Mouse (Mus musculus): ENCODE measurements around the gene Smim22. TPM values are rescaled to one million over a fixed set of nuclear protein-coding genes. Genes with fewer than 3 reads are reported as not detected.
A peak's percentile ranks its signal among the peaks of the same experiment; 100 is the strongest.

Gene Smim22
- polyA plus RNA-seq (2012; rRNA removed): 156 and 232 TPM in 2 replicates

GRCm38 (mm10) chr16:5007067-5007466 is at the start of gene Smim22:
Gene Smim22 (plus strand): TSS chr16:5007288.
- peak; percentile 90 for DNase-seq
- 38% methylated on average over 5 of the region's 5 CpGs for WGBS
- no peaks in the 10 kb centered on the region for H3K27me3 ChIP-seq (replicated peaks; ENCODE audit: control insufficient read depth, insufficient read depth, low read length)
- H3K4me1 ChIP-seq (ENCODE audit: control insufficient read depth, insufficient read depth, low read length): peaks cover 8% of the 10 kb centered on the region
- TF ChIP-seq POLR2A (IDR thresholded peaks at IDR 0.05; ENCODE audit: low read depth, low read length) (no peak), CTCF (conservative IDR thresholded peaks at IDR 0.05; ENCODE audit: insufficient read depth, insufficient read length, low read depth, low read length) (no peak)
- H3K27ac ChIP-seq (ENCODE audit: insufficient read depth, low read depth, low read length): peak within 1 kb of the TSS; percentile 76
- peak within 1 kb of the TSS; percentile 48 for H3K4me3 ChIP-seq (ENCODE audit: insufficient read depth, low read depth, low read length)
- no peaks in the 10 kb centered on the region for H3K36me3 ChIP-seq (ENCODE audit: control insufficient read depth, insufficient read depth, low read length)

- no peaks in the 10 kb centered on the region; the same call in 1 of the 2 replicates for H3K4me1 ChIP-seq (ENCODE audit: control insufficient read depth, insufficient read depth, low read length)
- no peak overlapping the region for H3K4me3 ChIP-seq (ENCODE audit: insufficient read depth, low read depth, low read length)
- 79% methylated on average over 3 of the region's 3 CpGs for WGBS
- DNase-seq: no peak
- H3K27me3 ChIP-seq (replicated peaks; ENCODE audit: control insufficient read depth, insufficient read depth, low read length): no peaks in the 10 kb centered on the region
- TF ChIP-seq CTCF (conservative IDR thresholded peaks at IDR 0.05; ENCODE audit: insufficient read depth, insufficient read length, low read depth, low read length) (no peak), POLR2A (IDR thresholded peaks at IDR 0.05; ENCODE audit: low read depth, low read length) (no peak)
- H3K36me3 ChIP-seq (ENCODE audit: control insufficient read depth, insufficient read depth, low read length): 0 out of 2 replicates have a peak, but pooled peaks cover 2% of the 10 kb centered on the region
- H3K27ac ChIP-seq (ENCODE audit: insufficient read depth, low read depth, low read length): no peak overlapping the region
Observed at GRCm38 (mm10) chr16:4957446-4957845, 49.6 kb upstream of the Smim22 start.

DNA sequence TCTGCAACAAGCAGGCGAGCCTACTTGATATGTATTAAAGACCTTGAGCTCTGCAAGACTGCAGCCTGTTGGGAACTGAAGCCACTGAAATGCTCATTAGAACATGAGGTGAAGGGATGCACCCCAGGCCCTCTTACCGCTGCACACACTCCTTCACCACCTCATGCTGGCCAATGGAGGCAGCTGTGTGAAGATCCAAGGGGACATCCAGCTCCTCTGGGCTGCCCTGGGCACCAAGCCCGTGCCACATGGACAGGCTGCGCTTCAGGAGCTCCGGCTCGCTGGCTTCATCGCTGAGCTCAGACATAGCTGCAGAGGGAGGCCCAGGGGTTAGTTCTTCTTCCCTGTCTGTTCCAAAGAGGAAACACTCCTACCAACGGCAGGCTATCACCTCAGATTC is 46.8 kb upstream of the Smim22 start:
- TF ChIP-seq CTCF (conservative IDR thresholded peaks at IDR 0.05; ENCODE audit: insufficient read depth, insufficient read length, low read depth, low read length) (no peak), POLR2A (IDR thresholded peaks at IDR 0.05; ENCODE audit: low read depth, low read length) (no peak)
- peaks cover 4% of the 10 kb centered on the region; the same call in 1 of the 2 replicates for H3K4me1 ChIP-seq (ENCODE audit: control insufficient read depth, insufficient read depth, low read length)
- no peak overlapping the region for H3K4me3 ChIP-seq (ENCODE audit: insufficient read depth, low read depth, low read length)
- H3K27me3 ChIP-seq (replicated peaks; ENCODE audit: control insufficient read depth, insufficient read depth, low read length): no peaks in the 10 kb centered on the region
- no peak overlapping the region for H3K27ac ChIP-seq (ENCODE audit: insufficient read depth, low read depth, low read length)
- no peaks in the 10 kb centered on the region for H3K36me3 ChIP-seq (ENCODE audit: control insufficient read depth, insufficient read depth, low read length)
- WGBS: 62% methylated on average over 8 of the region's 8 CpGs
- no peak for DNase-seq

DNA sequence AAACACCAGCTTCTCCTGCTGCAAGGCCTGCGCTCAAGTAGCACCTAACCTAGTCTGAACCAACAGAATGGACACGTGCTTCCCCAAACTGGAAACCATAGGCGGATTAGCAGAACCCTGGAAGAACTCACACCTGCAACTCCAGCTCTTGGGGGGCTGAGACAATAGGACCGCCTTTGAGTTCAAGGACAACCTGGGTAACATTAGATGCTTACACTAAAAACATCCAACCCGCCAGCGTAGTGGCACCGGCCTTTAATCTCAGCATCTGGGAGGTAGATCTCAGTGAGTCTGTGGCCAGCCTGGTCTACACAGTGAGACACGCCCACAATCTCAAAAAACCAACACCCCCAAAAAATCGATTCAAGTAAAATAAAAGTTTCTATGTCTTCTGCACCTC is 43.7 kb upstream of the Smim22 start:
- TF ChIP-seq POLR2A (IDR thresholded peaks at IDR 0.05; ENCODE audit: low read depth, low read length) (no peak), CTCF (conservative IDR thresholded peaks at IDR 0.05; ENCODE audit: insufficient read depth, insufficient read length, low read depth, low read length) (no peak)
- DNase-seq: no peak
- Histone ChIP-seq H3K27me3 (replicated peaks; ENCODE audit: control insufficient read depth, insufficient read depth, low read length) (no peaks in the 10 kb centered on the region), H3K4me1 (ENCODE audit: control insufficient read depth, insufficient read depth, low read length) (peaks cover 4% of the 10 kb centered on the region; the same call in 1 of the 2 replicates), H3K36me3 (ENCODE audit: control insufficient read depth, insufficient read depth, low read length) (no peaks in the 10 kb centered on the region), H3K4me3 (ENCODE audit: insufficient read depth, low read depth, low read length) (peak overlapping the region; percentile 40), H3K27ac (ENCODE audit: insufficient read depth, low read depth, low read length) (no peak overlapping the region)
- 29% methylated on average over 9 of the region's 9 CpGs for WGBS

DNA sequence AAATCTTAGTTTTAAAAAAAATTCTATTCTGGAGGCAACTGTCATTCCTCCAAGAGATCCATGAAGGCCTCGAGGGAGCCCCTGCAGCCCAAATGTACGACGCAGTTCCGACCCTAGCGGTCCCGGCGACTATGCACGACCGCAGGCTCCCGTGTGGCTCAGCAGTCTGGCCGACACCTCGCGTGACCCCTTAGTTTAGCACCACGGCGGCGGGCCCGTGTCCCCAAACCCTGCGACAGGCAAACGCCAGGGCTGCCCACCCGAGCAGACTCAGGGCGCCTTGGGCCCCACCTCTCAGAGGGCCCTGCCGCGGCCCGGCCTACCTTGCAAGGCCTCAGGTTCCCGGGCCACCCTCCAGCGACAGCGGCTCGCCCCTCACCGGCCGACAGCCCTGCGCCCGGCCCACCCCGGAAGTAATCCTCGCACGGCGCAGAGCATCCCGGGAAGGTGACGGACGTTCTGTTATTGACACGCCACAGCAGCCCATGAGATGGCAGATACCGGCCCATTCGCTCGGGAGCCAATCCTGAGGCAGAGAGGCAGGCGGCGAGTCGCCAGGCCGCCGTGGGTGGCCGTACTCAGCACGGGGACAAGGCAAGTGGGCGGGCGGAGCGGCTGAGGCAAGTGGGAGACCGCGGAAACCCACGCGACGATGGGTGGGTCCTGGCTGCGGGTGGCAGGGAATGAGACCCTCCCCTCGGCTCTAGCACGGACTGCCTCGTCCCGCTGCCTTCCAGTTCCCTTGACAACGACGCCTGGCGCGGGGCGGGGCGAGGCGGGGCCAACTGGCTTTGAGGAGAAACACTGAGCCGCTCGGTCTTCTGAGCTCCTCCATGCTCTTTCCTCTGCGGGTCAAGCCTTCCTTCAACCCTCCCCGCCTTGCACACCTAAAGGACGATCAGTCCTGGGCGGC is 43.0 kb upstream of the Smim22 start, which contains the start of gene Anks3:
Gene Anks3, minus strand, starts transcription at position 409 of the 913 bp plus-strand sequence.
- TF ChIP-seq POLR2A (IDR thresholded peaks at IDR 0.05; ENCODE audit: low read depth, low read length) (peak; percentile 49), CTCF (conservative IDR thresholded peaks at IDR 0.05; ENCODE audit: insufficient read depth, insufficient read length, low read depth, low read length) (no peak)

GRCm38 (mm10) chr16:4964731-4965391 is 42.2 kb upstream of the Smim22 start:
- Histone ChIP-seq H3K27ac (ENCODE audit: insufficient read depth, low read depth, low read length) (peak overlapping the region; percentile 37; the same call in 1 of the 2 replicates), H3K4me1 (ENCODE audit: control insufficient read depth, insufficient read depth, low read length) (peaks cover 4% of the 10 kb centered on the region; the same call in 1 of the 2 replicates), H3K4me3 (ENCODE audit: insufficient read depth, low read depth, low read length) (peak overlapping the region; percentile 82), H3K27me3 (replicated peaks; ENCODE audit: control insufficient read depth, insufficient read depth, low read length) (no peaks in the 10 kb centered on the region), H3K36me3 (ENCODE audit: control insufficient read depth, insufficient read depth, low read length) (no peaks in the 10 kb centered on the region)
- DNase-seq: no peak
- TF ChIP-seq POLR2A (IDR thresholded peaks at IDR 0.05; ENCODE audit: low read depth, low read length) (no peak), CTCF (conservative IDR thresholded peaks at IDR 0.05; ENCODE audit: insufficient read depth, insufficient read length, low read depth, low read length) (no peak)
- WGBS: 15% methylated on average over 13 of the region's 13 CpGs

More for the DNA sequence above, 43.0 kb upstream of the Smim22 start, which contains the start of gene Anks3:
- peak within 1 kb of the TSS; percentile 37 for H3K27ac ChIP-seq (ENCODE audit: insufficient read depth, low read depth, low read length)
- peak; percentile 99 for DNase-seq
- no peaks in the 10 kb centered on the region for H3K27me3 ChIP-seq (replicated peaks; ENCODE audit: control insufficient read depth, insufficient read depth, low read length)
- peak within 1 kb of the TSS; percentile 82 for H3K4me3 ChIP-seq (ENCODE audit: insufficient read depth, low read depth, low read length)
- no peaks in the 10 kb centered on the region for H3K36me3 ChIP-seq (ENCODE audit: control insufficient read depth, insufficient read depth, low read length)
- under 1% methylated on average over 76 of the region's 76 CpGs for WGBS
- H3K4me1 ChIP-seq (ENCODE audit: control insufficient read depth, insufficient read depth, low read length): peaks cover 4% of the 10 kb centered on the region; the same call in 1 of the 2 replicates

Data from kidney, adult 2 months (tissue).